Mouse (Mus musculus): ENCODE data around the gene Epb41l4b. TPM values are rescaled to one million over a fixed set of nuclear protein-coding genes. Genes with fewer than 3 reads are reported as not detected.

Gene Epb41l4b
- polyA plus RNA-seq, 1 experiment: 17.4 TPM

GRCm38 (mm10) chr4:57156549-57157169, 13.4 kb upstream of the Epb41l4b start:
- DNase-seq (ENCODE audit: extremely low spot score in 1 of 2, low spot score in 1 of 2): no peak

- no peak for DNase-seq (ENCODE audit: extremely low spot score in 1 of 2, low spot score in 1 of 2)
These were observed 10.6 kb upstream of the Epb41l4b start for GRCm38 (mm10) chr4:57153838-57154237.

- no peak for DNase-seq (ENCODE audit: extremely low spot score in 1 of 2, low spot score in 1 of 2)
These were observed 10.0 kb upstream of the Epb41l4b start for GRCm38 (mm10) chr4:57153068-57153835.

GRCm38 (mm10) chr4:57148182-57148581, 4.9 kb upstream of the Epb41l4b start:
- no peak for DNase-seq (ENCODE audit: extremely low spot score in 1 of 2, low spot score in 1 of 2)

DNA sequence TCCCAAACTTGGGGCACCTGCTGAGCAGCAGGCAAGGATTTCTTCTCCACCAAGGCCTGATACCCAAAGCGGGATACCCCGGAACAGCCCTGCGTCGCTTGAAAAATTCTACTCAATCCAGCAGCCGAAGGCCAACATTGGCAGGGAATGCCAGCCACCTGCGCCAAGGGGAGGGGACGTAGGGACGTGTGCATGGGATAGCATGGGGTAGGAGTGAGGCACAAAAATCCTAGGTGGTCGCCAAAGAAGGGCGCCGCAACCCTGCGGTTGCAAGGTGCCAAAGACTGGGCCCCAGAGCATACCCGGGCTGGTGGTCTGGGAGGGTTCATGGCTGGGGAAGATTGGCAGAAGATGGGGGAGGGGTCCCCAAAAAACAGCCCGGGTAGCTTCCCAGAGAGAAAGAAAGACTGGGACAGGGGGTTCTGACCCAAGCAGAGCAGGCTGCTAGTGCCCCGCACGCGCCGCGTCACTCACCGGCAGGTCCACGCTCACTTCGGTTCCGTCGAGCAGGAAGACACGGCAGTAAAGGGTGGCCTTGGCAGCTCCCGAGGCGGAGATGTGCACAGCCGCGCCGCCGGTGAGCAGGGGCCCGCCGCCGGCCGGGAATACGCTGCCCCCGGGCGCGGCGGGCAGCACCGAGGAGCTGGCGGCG, 737 bp downstream of the Epb41l4b start:
- DNase-seq (ENCODE audit: extremely low spot score in 1 of 2, low spot score in 1 of 2): no peak

DNA sequence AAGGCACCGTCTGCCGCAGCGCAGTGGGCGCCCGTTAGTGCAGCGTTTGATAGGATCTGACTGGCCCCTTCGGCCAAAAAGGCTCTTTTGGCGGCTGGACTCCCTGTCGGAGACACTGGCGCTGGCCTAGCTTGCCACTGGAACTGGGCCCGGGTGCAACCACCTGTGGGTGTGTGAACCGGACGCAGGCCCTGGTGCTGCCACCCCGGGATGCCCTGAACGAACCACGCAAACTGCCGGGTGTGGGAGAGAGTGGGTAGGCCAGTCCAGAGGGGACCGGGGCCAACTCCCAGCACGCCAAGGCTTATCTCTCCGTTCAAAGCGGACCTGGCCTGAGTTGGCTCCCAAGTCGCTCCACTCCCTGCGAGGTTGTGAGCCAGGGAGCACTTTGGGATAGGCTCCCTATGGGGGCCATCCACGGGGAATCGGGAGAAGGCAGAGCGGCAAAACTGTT, 1.3 kb downstream of the Epb41l4b start:
- no peak for DNase-seq (ENCODE audit: extremely low spot score in 1 of 2, low spot score in 1 of 2)

DNA sequence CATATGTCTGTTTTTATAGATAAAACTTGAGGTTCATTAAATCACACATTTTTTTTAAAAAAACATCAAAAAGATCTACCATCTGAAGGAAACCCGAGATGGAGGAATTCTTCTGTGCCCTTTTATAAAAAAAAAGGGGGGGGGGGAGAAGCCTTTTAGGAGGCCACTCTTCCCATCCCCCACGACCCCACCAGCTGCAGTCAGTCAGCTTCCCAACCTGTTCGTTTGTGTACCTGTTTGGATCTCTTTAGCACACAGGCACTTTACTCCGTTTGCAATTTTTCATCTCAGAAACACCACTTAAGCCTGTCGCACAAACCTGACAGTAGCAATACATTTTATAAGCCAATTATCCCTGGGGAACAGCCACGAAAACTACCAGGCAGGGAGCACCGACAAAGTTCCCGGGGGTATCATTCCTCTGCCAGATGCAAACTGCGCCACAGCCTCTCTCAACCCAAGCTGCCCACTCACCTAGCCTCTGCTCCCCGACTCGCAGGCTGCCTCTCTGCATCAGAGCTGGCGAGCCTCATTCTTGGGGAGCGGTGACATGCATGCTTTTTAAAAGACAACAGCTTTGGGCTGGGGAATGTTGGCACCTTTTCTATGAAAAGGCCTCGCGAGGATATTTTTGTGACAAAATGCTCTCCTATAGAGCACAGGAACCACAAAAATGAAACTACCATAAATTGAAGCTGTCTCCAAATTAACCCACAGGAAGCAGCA, 2.1 kb downstream of the Epb41l4b start:
- peak in 1 of 2 experiments; percentile 47 for DNase-seq (ENCODE audit: extremely low spot score in 1 of 2, low spot score in 1 of 2)

GRCm38 (mm10) chr4:57140200-57140799, 2.9 kb downstream of the Epb41l4b start:
- DNase-seq (ENCODE audit: extremely low spot score in 1 of 2, low spot score in 1 of 2): no peak

DNA sequence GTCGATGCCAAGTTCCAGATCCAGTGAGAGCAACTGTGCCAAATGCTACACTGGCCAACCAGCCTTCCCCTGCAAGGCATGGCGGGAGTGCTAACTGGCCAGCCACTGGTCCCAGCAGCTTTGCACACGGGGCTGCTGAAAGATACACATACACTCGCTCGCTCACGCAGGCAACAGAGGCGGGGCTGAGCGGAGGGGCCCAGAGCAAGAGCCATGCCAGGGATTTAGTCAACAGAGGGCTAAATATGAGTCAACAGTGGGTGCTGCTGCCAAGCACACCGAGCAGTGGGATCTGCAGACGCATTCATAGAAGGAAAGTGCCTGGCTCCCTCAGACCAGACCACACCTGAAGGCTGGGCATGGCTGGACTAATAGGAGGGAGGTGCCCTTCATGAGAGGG, 3.8 kb downstream of the Epb41l4b start:
- peak in 1 of 2 experiments; percentile 52 for DNase-seq (ENCODE audit: extremely low spot score in 1 of 2, low spot score in 1 of 2)

DNA sequence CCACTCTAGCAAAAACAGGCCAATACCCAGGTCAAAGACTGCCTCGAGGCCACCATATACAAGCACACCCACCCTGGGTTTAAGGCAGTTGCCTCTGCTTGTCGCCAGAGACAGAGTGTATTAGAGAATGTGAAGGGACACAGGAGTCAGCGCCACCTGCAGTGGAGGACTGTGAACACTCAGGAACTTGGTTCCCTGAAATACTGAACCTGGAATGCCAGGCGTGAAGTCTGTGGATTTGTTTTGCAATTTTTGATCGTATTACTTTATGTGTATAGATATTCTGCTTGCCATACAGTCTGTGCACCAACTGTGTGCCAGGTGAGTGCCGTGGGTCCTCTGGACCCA, 5.2 kb downstream of the Epb41l4b start:
- DNase-seq (ENCODE audit: extremely low spot score in 1 of 2, low spot score in 1 of 2): no peak

DNA sequence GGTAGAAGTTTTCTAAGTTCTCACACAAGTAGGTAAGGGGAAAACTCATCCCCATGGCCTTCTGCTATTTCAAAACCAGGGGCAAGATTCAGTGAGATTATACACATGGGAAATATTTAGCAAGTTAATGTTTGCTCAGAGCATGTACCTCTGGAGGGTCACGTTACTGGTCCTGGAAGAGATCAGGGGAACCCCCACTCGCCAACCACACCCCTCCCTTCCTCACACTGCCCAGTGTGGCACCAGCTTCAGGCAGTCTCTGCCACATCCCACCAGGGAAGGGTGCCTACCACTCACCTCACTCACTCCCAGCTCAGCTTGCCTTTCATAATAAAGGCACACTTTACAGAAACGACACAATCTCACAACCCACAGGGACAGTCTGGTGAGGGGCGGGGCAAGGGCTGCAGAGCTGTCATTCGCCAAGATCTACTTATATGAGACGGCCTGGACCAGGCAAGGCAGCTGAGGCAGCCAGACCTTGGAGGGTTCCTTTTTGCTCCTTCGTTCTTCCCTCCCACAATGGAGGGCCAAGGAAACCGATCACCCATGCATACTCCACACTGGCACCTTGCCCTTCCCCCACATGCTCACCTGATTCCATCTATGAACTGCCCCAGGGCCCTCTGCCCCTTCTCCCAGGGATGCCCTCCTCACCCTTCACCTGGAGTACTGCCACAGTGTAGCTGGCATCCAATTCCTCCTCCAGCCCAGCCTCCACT, 5.7 kb downstream of the Epb41l4b start:
- DNase-seq (ENCODE audit: extremely low spot score in 1 of 2, low spot score in 1 of 2): no peak

DNA sequence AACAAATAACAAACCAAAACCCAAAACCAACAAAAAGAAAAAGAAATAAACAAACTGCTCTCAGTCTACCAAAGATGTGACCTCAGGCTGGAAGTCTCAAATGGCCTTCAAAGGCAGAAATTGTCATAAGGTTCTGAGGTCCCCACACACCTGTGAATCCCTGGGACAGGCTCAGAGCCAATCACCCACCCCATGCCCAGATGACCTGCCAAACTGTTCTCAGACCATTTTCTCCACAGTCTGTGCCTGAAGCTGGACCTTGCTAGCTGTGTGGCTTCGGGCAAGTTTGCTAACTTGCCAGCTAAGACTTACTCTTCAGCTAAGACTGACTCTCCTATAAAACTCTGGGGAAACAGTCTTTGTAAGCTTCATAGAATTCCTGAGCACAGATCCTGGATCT, 7.8 kb downstream of the Epb41l4b start:
- DNase-seq (ENCODE audit: extremely low spot score in 1 of 2, low spot score in 1 of 2): no peak

- DNase-seq (ENCODE audit: extremely low spot score in 1 of 2, low spot score in 1 of 2): no peak
These were observed 8.7 kb downstream of the Epb41l4b start for GRCm38 (mm10) chr4:57134554-57134953.

GRCm38 (mm10) chr4:57131839-57132238, 11.4 kb downstream of the Epb41l4b start:
- peak in 1 of 2 experiments; percentile 72 for DNase-seq (ENCODE audit: extremely low spot score in 1 of 2, low spot score in 1 of 2)

GRCm38 (mm10) chr4:57129718-57130515, 13.3 kb downstream of the Epb41l4b start:
- peak in 1 of 2 experiments; percentile 40 for DNase-seq (ENCODE audit: extremely low spot score in 1 of 2, low spot score in 1 of 2)

DNA sequence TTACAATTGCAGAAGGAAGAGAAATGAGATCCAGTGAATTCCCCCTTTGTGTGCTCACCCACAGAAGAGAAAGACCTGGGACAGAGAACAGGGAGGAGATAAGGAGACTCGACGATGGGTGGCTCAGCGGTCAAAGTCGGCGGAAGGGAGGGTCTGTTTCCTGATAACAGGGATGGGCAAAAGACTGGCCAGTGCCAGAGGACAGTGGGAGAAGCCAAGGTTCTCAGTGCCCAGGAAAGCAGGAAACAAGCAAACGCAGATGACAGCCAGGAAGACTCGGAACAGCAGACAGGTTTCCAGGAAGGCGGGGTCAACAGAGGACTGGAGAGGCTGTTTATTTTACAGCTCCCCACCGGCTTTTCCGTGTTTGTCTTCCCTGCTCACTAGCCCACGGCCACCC, 20.2 kb downstream of the Epb41l4b start:
- DNase-seq (ENCODE audit: extremely low spot score in 1 of 2, low spot score in 1 of 2): no peak

DNA sequence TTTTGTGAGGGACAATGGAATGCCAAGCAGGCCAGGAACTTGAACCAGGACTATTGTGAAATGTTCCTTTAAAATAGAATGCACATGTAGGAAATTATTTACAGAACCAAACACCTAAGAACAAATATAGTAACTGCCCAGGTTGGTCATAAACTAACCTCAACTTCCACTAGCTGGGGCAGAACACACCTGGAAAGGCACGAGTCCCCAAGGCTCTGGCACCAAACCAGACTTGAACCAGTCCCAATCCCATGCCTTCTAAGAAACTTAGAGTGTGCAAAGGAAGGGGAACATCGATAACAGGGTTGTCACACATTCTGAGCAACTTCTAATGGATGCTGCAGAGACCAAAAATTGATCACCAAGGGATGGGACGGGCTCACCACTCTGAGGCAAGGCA, 21.1 kb downstream of the Epb41l4b start:
- no peak for DNase-seq (ENCODE audit: extremely low spot score in 1 of 2, low spot score in 1 of 2)

GRCm38 (mm10) chr4:57120563-57120962, 22.7 kb downstream of the Epb41l4b start:
- DNase-seq (ENCODE audit: extremely low spot score in 1 of 2, low spot score in 1 of 2): peak in 1 of 2 experiments; percentile 38

DNA sequence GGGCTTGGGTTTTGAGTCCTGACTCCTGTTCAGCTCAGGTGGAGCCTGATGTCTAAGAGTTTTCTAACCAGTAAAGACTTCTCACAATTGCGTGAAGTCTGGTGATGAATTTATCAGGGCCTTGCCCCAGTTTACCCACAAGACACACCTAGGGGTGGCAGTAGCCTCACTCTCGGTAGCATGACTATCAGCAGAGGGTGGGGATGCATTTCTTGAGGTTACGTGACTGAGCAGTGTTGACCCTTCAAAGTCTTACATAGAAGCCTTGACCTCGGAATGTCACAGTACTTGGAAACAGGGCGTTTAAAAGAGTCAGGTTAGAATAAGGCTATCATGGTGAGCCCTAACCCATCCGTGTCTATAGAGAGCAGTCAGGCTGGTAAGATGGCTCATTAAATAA, 23.3 kb downstream of the Epb41l4b start:
- DNase-seq (ENCODE audit: extremely low spot score in 1 of 2, low spot score in 1 of 2): no peak
